Mouse (Mus musculus) forebrain, embryonic 10.5 days (tissue): ENCODE measurements at regions not wholly inside any gene's neighbourhood (a gene's known extent, or its start where the extent isn't known, plus 50 kb on each side); places are given as distances from the start of the nearest gene placed in this dataset.
A peak's percentile ranks its signal among the peaks of the same experiment; 100 is the strongest.

Experiments
- DNase-seq: peaks from one replicate; pipeline ENCODE4 v3.0.0-alpha.2; 2017; ENCODE audit warnings: low spot score; ENCODE audit errors: extremely low spot score
- H3K27ac ChIP-seq: fragments of 300-500 bp; sonication (generic); 2 replicates; pipeline ENCODE4 v1.5.1; 2016; ENCODE audit warnings: mild to moderate bottlenecking
- H3K27me3 ChIP-seq: fragments of 300-500 bp; sonication (generic); 2 replicates; pipeline ENCODE4 v1.6.1; 2016; ENCODE audit warnings: mild to moderate bottlenecking; ENCODE audit not compliant: poor library complexity, severe bottlenecking
- H3K36me3 ChIP-seq: fragments of 300-500 bp; sonication (generic); replicated peaks from 2 replicates; pipeline ENCODE4 v1.6.1; 2016; ENCODE audit warnings: mild to moderate bottlenecking, moderate library complexity
- H3K4me1 ChIP-seq: fragments of 300-500 bp; sonication (generic); 2 replicates; pipeline ENCODE4 v1.6.1; 2016
- H3K4me3 ChIP-seq: fragments of 300-500 bp; sonication (generic); 2 replicates; pipeline ENCODE4 v1.5.1; 2016; ENCODE audit warnings: mild to moderate bottlenecking, moderate library complexity
- H3K9me3 ChIP-seq: fragments of 300-500 bp; sonication (generic); 2 replicates; pipeline ENCODE4 v1.6.1; 2016; ENCODE audit warnings: mild to moderate bottlenecking, moderate library complexity
- WGBS: fragments of 180-500 bp; shearing (Covaris S2); methylation state at CpG from one replicate; pipeline ENCODE4 v1.1.7; 2016; 5-methylcytosine and 5-hydroxymethylcytosine counted together

DNA sequence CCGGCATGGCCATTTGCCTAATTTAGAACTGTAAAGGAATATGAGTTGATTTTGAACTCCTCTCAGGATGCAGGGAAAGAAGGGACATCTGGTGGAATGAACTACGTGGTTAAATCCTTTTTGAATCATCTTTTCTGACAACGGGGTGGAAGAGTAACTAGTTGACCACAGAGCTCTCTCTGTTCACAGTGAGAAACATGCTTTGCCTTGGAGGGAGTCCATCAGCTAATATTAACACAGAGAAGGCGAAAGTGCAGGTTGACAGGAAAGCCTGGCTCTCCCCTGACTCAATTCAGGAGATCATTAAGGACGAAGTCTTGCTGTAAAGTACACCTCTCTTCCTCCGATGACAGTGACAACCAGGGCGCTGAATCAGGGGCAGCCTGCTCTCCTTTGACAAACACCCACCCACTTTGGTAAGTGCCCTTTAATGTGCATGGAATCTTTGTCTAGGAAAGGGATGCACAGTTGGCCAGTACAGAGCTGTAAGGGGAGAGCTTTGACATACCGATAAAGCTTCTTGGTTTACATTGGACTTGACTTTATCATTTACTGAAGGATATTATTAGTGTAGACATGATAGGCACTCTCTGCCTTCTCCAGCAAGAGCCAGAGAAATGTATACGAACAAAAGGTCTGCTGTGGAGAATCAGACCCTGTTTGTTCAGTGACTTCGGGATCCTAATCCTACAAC lies 480.3 kb downstream of the Gm10295 start:
- no peak overlapping the region for H3K4me3 ChIP-seq
- no peaks in the 10 kb centered on the region for H3K36me3 ChIP-seq
- H3K4me1 ChIP-seq, result no peaks in the 10 kb centered on the region
- H3K27me3 ChIP-seq, result no peaks in the 10 kb centered on the region
- WGBS, result 76% methylated on average over 10 of the region's 10 CpGs
- H3K27ac ChIP-seq, result no peak overlapping the region
- H3K9me3 ChIP-seq, result no peaks in the 10 kb centered on the region
- DNase-seq, result no peak

DNA sequence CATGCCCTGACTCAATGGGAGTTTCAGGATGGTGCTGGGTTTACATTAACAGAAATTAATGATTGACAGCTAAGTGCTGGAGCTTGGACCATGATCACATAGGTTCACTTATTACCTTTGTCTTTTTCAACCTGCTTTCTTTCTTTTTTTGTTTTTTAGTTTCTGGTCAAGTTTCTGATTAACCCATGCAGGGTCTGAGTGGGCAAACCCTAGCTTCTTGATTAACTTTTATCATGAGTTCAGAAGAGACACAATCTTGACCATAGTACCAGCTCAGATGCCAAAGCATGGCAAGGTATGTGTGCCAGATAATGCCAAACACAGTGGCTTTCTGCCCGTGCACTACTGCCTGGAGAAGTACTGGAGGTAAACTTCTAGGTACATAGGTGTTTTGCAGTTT lies 482.2 kb downstream of the Gm10295 start:
- peaks cover 5% of the 10 kb centered on the region for H3K4me1 ChIP-seq
- no peak for DNase-seq
- no peaks in the 10 kb centered on the region for H3K27me3 ChIP-seq
- H3K9me3 ChIP-seq, result no peaks in the 10 kb centered on the region
- no peak overlapping the region for H3K4me3 ChIP-seq
- WGBS, result 83% methylated on average over 1 of the region's 1 CpGs
- H3K27ac ChIP-seq, result no peak overlapping the region
- H3K36me3 ChIP-seq, result no peaks in the 10 kb centered on the region

DNA sequence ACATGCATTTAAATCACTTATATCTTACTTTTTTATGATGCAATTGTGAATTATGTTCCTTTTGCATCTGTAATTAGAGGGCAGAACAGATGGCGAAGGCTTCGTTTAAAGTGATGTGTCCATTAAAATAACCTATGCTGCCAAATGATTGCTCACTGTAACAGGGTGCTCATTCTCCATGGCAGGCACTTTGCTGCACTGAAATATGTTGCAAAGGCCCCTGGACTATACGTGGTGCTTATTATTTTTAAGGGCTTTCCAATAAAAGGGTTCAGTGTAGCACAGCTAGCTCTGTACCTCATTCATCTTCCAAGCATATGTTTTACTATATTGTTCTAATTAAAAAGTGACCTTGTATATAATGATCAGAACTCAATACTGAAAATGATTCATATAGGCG lies 491.3 kb downstream of the Gm10295 start:
- H3K27ac ChIP-seq, result no peak overlapping the region
- no peaks in the 10 kb centered on the region for H3K36me3 ChIP-seq
- H3K9me3 ChIP-seq, result no peaks in the 10 kb centered on the region
- no peaks in the 10 kb centered on the region for H3K27me3 ChIP-seq
- H3K4me3 ChIP-seq, result no peak overlapping the region
- H3K4me1 ChIP-seq, result peaks cover 25% of the 10 kb centered on the region
- WGBS, result 89% methylated on average over 4 of the region's 4 CpGs
- DNase-seq, result no peak

DNA sequence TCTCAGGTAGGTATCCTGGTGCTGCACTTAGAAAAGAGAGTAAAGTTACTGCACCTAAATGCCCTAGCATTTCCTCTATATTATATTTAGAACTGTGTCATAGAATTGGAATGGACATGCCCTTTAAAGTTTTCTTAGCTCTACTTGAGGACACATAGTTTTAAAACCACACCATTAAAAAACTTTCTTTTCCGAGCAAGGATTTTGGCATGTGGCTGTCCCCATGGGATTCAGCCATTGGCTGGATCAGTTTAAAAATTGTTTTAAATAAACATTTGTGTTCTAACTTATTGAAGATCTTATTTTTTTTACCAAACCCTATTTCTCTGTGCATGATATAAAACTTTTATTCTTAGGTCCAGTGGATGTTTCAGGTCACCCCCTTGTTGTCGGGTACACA lies 484.2 kb upstream of the Nr2f2 start:
- 92% methylated on average over 2 of the region's 2 CpGs for WGBS
- Histone ChIP-seq H3K27me3 (no peaks in the 10 kb centered on the region; the same call in 1 of the 2 replicates), H3K36me3 (no peaks in the 10 kb centered on the region), H3K4me3 (no peak overlapping the region), H3K9me3 (no peaks in the 10 kb centered on the region), H3K4me1 (peaks cover 20% of the 10 kb centered on the region), H3K27ac (no peak overlapping the region)
- DNase-seq, result no peak

DNA sequence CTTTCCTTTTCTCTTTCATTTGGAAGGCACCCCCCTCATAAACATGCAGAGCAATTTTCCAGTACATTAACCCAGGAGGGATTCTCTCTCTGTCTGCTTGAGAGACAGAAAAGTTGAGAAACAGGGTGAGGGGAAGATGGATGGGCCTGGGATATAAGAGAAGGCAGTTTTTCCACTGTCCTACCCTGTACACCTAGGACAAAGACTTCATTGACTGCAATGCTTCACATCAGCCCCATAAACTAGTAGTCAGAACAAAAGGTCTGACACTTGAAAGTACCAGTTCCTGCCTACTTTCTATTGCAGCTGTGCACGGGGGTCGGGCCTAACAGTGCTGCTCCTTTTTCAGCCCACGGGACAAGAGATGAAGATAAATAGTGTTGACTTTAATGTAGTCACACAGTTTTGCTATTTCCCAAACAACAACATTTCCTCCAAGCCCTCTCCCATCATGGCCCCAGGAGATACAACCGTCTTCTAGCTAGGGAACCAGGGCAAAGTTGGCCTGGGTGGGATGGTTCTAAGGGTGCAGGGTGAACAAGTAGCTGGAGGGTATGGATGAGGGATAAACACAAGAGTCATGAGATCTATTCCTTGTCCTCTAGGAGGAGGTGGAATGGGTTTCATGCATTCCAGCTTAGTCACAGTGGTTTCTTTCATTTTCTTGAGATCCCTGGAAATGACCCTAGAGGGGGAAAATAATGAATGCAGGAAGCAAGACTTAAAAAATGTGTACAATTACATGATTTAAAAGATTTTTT lies 481.7 kb upstream of the Nr2f2 start:
- 58% methylated on average over 4 of the region's 4 CpGs for WGBS
- no peak overlapping the region for H3K27ac ChIP-seq
- DNase-seq, result no peak

DNA sequence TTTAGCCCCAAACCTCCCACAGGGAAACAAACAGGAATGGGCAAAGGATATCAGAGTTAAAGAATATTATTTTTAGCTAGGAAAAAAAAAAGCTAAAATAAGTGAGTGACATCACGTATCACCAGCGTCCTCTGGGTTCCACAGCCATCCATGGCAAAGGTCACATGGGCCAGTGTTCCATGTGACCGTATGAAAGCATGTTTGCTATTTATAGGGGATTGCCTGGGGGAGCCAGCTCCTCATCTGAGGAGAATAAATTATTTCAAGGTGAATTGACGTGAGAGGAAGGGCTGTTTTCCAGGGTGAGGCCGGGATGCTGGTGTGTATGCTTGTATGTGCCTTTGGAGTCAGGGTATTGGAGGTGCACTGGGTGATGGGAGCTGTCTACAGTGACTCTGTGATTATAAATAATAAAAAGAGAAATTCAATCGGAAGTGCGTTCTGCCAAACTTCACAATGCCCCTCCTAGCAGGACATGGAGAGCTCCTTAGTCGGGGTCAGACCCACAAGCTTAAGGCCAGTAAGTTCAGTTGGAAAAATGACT lies 481.0 kb upstream of the Nr2f2 start:
- H3K4me3 ChIP-seq, result no peak overlapping the region
- peaks cover 24% of the 10 kb centered on the region for H3K4me1 ChIP-seq
- no peak overlapping the region for H3K27ac ChIP-seq
- no peaks in the 10 kb centered on the region for H3K9me3 ChIP-seq
- no peaks in the 10 kb centered on the region; the same call in 1 of the 2 replicates for H3K27me3 ChIP-seq
- 68% methylated on average over 8 of the region's 8 CpGs for WGBS
- no peaks in the 10 kb centered on the region for H3K36me3 ChIP-seq
- no peak for DNase-seq

More for the DNA sequence above, 481.7 kb upstream of the Nr2f2 start:
- Histone ChIP-seq H3K9me3 (no peaks in the 10 kb centered on the region), H3K4me3 (no peak overlapping the region), H3K36me3 (no peaks in the 10 kb centered on the region), H3K27me3 (no peaks in the 10 kb centered on the region; the same call in 1 of the 2 replicates), H3K4me1 (peaks cover 24% of the 10 kb centered on the region)

DNA sequence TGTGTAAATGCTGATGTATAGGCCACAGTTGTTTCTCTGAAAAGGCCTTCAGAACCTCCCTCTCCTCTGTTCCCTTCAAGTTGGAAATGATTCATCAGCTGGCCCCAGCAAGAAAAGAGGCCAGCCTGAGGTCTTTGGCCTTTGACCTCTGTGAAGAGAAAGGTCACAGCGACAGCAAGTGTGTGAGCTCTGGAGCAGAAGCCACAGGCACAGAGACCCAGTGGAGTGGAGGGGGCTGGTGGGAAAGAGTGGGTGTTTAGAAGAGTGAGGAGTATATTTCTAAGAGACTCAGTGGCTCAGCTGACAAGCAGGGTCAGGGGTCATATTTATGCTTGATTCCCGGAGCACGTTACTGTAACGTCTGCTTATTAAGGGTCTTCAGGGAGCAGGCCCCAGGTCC lies 479.5 kb upstream of the Nr2f2 start:
- DNase-seq, result peak; percentile 26
- H3K36me3 ChIP-seq, result no peaks in the 10 kb centered on the region
- no peaks in the 10 kb centered on the region for H3K9me3 ChIP-seq
- no peak overlapping the region for H3K27ac ChIP-seq
- no peaks in the 10 kb centered on the region; the same call in 1 of the 2 replicates for H3K27me3 ChIP-seq
- WGBS, result 12% methylated on average over 4 of the region's 4 CpGs
- no peak overlapping the region for H3K4me3 ChIP-seq
- peaks cover 24% of the 10 kb centered on the region for H3K4me1 ChIP-seq

DNA sequence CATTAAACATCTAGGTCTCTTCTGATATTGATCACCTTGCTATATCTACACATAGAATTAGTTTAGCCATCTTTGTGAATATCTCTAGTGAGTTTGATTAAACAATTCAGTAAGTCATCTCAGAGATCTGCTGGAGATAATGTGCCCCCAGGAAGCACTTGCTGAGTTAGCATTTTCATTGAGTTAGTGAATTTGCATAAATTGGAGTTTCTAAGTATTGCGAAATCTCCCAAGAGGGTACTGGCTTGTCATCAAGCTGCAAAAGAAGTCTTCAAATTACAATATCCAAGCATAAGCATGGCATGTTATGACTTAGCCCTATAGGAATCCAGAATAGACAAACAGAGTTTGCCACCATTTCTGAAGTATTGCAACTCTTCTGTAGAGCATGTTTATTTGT lies 473.6 kb upstream of the Nr2f2 start:
- Histone ChIP-seq H3K4me1 (no peaks in the 10 kb centered on the region; the same call in 1 of the 2 replicates), H3K27me3 (no peaks in the 10 kb centered on the region), H3K36me3 (no peaks in the 10 kb centered on the region), H3K9me3 (no peaks in the 10 kb centered on the region), H3K27ac (no peak overlapping the region), H3K4me3 (no peak overlapping the region)
- no peak for DNase-seq
- 93% methylated on average over 1 of the region's 1 CpGs for WGBS

DNA sequence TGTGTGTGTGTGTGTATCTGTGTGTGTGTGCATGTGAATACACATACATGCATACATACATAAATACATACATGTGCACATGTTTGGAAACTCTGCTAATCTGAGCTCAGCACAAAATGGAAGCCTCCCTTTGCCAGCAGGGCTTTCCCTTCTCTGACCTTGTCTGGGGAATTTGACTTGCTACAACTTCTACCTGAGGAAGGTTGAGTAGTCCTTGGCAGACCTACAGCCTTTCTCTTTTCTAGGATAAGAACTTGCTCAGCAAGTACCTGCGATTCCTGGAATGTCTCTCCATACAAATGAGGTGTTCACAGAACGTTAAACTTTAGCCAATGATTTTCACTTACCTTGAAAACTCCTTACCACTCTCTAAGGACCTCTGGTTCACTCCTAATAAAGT lies 472.7 kb upstream of the Nr2f2 start:
- Histone ChIP-seq H3K4me3 (no peak overlapping the region), H3K9me3 (no peaks in the 10 kb centered on the region), H3K27ac (no peak overlapping the region), H3K4me1 (peaks cover 5% of the 10 kb centered on the region; the same call in 1 of the 2 replicates), H3K27me3 (no peaks in the 10 kb centered on the region), H3K36me3 (no peaks in the 10 kb centered on the region)
- DNase-seq, result no peak
- WGBS, result 94% methylated on average over 2 of the region's 2 CpGs

DNA sequence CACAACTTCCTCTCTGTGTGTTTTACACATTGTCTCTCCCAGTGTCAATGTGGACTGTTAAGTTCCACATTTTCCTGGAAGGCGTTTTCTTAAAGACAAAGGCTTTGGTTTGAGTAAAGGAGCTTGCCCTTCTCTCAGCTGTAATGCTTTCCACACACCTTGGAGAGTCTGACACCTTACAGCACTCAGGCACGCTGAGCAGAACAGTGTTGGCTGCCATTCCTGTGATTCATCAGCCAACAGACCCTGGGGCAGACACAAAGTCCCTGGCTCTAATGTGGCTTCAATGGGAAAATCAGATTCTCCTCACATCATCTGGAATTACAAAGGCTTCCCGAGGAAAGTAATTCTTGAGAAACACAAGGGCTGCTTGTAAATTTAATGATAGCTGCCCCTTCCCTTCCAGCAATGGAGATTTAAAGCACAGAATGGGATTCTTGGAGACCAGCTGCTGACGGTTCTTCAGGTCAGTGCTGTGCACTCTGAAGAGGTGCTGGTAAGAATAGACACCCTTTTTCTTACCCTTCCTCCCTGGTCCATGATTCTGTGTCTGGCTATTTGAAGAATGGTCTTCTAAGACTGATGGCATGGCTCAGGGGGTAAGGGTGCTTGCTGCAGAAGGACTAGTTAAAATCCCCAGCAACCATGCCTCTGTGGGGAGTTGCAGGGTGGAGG lies 468.4 kb upstream of the Nr2f2 start:
- H3K27ac ChIP-seq, result no peak overlapping the region
- 55% methylated on average over 4 of the region's 4 CpGs for WGBS
- no peak for DNase-seq
- no peaks in the 10 kb centered on the region for H3K27me3 ChIP-seq
- no peak overlapping the region for H3K4me3 ChIP-seq
- H3K4me1 ChIP-seq, result peaks cover 5% of the 10 kb centered on the region; the same call in 1 of the 2 replicates
- no peaks in the 10 kb centered on the region for H3K9me3 ChIP-seq
- no peaks in the 10 kb centered on the region for H3K36me3 ChIP-seq

DNA sequence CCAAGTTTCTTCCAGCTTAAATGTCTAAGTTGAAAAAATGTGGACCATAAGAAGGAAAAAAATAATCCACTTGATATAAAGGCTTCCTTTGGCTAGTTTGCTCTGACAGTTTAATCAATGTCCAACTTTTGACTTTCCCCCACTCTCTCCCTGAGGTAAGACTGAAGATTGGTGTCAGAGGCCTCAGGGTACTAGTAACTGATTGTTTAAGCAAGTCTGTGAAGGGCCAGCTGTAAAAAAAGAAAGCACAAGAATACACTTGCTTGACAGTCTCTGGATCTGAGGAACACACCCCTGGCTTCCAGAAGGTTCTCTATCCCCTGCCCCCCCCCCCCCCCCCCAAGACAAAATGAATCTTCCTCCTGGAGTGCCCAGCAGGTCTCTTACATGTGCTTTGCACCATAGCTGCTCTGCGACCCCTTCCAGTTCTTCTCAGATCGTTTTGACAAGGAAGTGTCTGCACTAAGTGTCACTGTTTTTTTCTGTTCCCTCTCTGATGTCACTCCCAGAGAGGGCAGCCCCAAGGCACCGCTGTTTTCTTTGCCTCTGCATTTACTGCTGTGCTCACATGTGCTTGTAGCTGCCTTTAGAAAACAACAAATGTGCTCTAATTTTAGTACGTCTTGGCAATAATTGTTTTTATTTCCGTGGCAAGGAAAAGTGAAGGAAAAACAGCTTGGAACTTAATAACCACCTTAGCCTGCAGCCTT lies 462.1 kb upstream of the Nr2f2 start:
- no peak for DNase-seq
- Histone ChIP-seq H3K27me3 (no peaks in the 10 kb centered on the region), H3K36me3 (no peaks in the 10 kb centered on the region), H3K4me3 (no peak overlapping the region), H3K4me1 (peaks cover 4% of the 10 kb centered on the region; the same call in 1 of the 2 replicates), H3K9me3 (no peaks in the 10 kb centered on the region), H3K27ac (no peak overlapping the region)
- WGBS, result 63% methylated on average over 5 of the region's 5 CpGs

DNA sequence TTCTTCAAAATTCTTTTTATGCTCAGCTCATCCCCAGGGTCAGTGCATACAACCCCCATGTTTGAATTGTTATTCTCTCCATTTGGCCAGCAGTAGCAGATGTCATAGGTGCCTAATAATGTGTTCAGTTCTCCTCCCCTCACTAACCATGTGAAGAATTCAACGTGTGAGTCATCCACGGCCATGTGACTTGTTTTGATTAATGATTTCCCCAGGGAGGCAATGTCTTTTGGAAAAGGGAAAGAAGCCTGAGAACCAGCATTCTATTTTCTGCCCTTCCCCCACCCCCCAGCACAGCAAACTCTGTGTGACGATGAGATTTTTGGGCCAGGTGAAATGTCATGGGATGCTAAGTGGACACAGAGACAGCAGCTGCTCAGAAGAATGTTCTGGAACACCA lies 459.5 kb upstream of the Nr2f2 start:
- peaks cover 17% of the 10 kb centered on the region for H3K4me1 ChIP-seq
- 74% methylated on average over 3 of the region's 3 CpGs for WGBS
- no peak for DNase-seq
- 0 out of 2 replicates have a peak, but pooled peaks cover 7% of the 10 kb centered on the region for H3K27me3 ChIP-seq
- H3K36me3 ChIP-seq, result no peaks in the 10 kb centered on the region
- H3K27ac ChIP-seq, result no peak overlapping the region
- H3K4me3 ChIP-seq, result no peak overlapping the region
- H3K9me3 ChIP-seq, result no peaks in the 10 kb centered on the region
